Mouse (Mus musculus) thymus, postnatal 36 days (tissue): Measurements from ENCODE around the gene Lgals12.

Experiments used
- DNase-seq, 2 experiments: peaks; one replicate each; pipeline ENCODE4 v3.0.0; 2022; ENCODE audit warnings: mixed read lengths in 2 of 2

The Lgals12 gene

GRCm38 (mm10) chr19:7606801-7607689, at the start of gene Lgals12:
Lgals12 (minus strand) TSS chr19:7607193.
- DNase-seq: no peak

DNA sequence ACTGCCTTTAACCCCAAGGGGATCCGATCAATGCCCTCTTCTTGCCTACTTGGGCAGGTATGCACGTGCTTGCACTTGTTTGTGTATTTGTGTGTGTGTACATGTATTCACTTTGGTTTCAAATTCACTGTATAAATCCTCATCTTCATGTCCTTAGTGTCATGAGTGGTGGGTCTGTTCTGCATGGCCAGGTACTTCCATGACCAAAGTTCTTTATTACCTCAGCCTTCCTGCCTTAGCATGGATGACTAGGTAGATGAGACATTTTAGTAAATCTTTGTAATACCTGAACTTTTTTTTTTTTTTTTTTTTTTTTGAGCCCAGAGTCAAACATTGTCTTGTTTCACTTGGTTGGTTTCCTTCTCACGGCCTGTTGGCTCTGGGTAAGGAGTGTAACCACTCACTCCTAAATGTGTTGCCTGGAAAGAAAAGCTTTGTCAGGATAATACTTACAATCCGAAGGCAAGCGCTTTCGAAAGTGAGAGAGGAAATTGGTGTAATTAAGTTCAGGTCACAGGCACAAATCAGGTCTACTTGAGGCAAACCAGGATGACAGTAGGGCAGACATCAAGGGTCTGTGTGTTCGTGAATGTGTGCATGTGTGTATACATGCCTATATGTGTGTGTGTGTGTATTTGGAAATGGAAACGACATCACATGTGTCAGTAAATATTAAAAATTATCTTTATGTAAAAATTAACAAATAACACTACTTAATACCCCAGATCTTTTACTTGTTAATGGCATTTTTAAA, 42.1 kb upstream of the Lgals12 start:
- no peak for DNase-seq

- DNase-seq: no peak
Measured at GRCm38 (mm10) chr19:7633786-7634185, 26.8 kb upstream of the Lgals12 start.

DNA sequence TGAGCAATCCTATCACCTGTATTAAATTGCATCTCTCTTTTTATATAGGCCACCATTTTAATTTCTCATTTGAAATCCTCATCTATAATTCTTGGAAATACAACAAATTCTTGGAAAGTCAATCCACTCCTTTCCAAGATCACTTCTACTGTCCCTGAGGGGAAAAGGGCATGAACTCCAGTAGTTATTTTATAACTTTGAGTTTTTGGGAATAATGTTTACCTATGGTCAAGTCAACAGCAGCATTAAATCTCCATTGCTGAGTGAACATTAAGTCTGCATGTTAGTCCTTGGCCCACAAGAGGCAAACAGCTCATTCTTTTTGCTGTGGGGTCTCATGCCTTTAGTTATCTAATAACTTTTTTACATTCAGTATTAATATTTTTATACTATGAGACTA, 26.0 kb upstream of the Lgals12 start:
- DNase-seq: no peak

- DNase-seq: peak; percentile 19 to 30
Measured at GRCm38 (mm10) chr19:7617696-7618095, 10.7 kb upstream of the Lgals12 start.

DNA sequence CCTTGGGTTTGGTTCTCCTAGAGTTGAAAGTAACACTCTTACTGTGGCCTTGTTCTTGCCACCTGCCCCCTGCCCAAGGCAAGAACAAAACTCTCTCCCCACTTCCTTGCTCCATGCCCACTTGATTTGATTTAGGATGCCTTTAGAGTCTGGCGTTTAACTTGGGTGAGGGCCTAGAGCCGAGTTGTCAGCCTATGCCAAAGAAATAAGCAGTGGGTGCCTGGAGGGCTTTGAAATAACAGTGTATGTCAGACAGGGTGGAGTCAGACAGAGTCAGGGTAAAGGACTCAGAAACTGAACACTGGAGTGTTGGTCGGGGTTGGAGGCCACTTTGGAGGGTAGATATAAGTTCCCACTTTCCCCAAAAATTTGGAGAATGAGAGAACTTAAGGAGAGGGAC, 10.1 kb upstream of the Lgals12 start:
- DNase-seq: no peak

GRCm38 (mm10) chr19:7616231-7616930, 9.4 kb upstream of the Lgals12 start:
- no peak for DNase-seq

GRCm38 (mm10) chr19:7613151-7613550, 6.2 kb upstream of the Lgals12 start:
- no peak for DNase-seq

GRCm38 (mm10) chr19:7611942-7612757, 5.2 kb upstream of the Lgals12 start, which contains the start of gene Hrasls5:
Hrasls5 (plus strand) TSS chr19:7612541.
- no peak for DNase-seq

GRCm38 (mm10) chr19:7607690-7608201, 753 bp upstream of the Lgals12 start:
- no peak for DNase-seq

DNA sequence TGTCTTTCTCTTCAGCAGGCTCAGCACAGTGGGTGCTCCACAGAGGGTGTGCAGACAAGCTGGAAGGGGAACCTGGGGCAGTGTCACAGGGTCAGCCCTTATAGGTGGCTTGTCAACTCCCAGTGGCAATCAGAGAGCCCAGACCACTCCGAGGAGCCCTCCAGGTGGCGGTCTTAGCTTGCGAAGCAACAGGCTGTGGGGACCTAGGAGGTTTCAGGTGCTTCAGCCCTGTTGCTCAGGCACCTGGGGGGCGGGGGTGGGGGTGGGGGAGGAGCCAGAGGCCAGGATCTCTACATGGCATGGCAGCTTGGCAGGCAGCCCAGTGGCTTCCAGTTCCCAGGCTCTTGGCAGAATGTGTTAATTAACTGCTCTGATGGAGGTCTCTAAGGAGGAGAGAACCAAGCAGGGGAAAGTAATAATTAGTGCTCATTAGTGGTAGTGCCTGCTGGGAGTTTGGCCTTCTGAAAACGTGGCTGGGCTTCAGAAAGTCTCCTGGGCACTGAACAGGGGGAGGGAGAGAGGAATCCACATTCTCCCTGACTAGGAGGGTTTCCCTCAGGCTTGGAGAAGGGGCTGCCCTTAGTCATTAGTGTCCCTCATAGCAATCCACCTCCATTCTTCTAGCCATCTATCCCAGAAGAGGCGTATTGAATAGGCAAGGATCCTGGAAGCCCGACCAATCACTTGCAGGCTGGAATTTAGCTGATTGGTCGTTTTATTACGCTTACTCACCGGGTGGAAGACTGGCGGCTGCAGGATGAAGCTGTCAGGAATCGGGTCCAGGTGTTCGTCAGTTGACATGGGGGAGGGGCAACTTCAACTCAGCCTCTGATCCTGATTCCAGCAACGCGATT, 836 bp downstream of the Lgals12 start:
- DNase-seq: no peak

DNA sequence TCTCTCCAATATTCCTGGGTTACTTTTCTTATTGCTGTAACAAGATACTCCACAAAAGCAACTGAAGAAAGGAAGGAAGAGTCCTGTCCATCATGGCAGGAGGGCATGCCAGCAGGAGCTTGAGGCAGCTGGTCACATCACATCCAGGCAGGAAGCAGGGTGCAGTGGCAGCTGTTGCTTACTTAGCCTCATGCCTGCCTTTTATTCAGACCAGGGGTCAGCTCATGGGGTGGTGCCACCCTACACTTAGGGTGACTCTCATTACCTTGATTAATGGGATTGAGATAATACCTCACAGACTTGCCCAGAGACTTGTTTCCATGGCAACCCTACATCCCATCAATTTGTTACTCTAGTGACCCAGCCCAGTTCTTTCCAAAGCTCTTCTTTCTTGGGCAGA, 2.0 kb downstream of the Lgals12 start:
- DNase-seq: no peak

GRCm38 (mm10) chr19:7604107-7604506, 2.9 kb downstream of the Lgals12 start:
- no peak for DNase-seq

- DNase-seq: no peak
Measured at GRCm38 (mm10) chr19:7601551-7601950, 5.4 kb downstream of the Lgals12 start.

DNA sequence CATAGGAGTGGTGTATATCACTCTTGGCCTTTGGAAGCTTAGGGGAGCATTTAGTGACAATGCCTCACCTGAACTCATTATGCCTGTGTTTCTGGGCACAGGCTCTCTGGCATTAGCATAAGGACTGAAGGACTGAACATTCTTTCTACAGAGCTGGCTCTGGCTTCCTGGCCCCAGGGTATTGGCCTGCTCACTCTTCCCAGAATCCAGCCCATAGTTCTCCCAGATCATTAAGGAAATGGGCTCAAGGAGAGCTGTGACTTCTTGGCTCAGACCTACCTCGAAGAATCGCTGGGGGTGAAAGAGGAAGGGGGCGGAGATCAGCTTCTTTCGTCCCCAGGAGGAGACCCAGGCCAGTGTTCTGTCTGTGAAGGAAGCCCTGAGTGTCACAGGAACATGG, 8.5 kb downstream of the Lgals12 start:
- DNase-seq: no peak

GRCm38 (mm10) chr19:7595534-7595933, 11.5 kb downstream of the Lgals12 start:
- DNase-seq: no peak

GRCm38 (mm10) chr19:7592018-7592417, 15.0 kb downstream of the Lgals12 start:
- DNase-seq: no peak

DNA sequence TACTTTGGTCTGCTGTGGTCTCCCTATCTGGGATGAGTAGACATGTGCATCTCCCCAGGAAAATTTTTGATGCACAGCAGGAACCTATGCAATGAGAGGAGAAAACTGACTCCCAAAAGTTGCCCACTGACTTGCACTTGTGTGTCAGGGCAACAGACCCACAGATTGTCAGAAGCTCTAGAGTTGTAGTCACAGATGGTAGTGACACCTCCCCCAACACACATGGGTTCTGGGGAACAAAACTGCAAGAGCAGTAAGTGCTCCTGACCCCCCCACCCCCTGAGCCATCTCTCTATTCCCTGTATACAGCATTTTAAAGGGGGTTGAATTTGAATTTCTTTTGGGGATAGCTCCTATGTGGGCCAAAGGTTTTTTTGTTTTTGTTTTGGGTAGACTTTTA, 16.2 kb downstream of the Lgals12 start:
- DNase-seq: no peak

- no peak for DNase-seq
Measured at GRCm38 (mm10) chr19:7585764-7586163, 21.2 kb downstream of the Lgals12 start.

GRCm38 (mm10) chr19:7585279-7585678, 21.7 kb downstream of the Lgals12 start:
- DNase-seq: no peak

DNA sequence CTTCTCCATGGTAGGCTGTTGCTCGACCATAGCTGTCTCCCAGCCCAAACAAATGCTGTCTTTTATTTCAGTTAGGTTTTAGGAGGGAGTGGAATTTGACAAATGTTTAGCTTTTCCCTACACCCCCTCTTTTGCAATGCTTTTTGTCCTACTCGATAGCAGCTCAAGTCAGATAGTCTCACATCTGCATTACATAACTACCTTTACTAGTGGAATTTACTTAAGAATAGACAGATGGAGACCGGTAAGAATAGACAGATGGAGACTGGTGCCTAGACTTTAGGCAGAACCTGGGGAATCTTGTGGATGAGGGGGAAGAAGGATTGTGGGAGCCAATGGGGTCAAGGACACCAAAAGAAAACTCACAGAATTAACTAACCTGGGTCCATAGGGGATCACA, 23.4 kb downstream of the Lgals12 start:
- DNase-seq: no peak
